Mouse (Mus musculus) bone marrow, adult 2 months (tissue): ENCODE measurements around the gene Cacng7.

Experiments
- CTCF ChIP-seq: fragments of 200-500 bp; IDR thresholded peaks from 2 replicates; pipeline ENCODE4 v1.5.1; 2011; ENCODE audit warnings: low read length, control low read depth; ENCODE audit not compliant: control insufficient read depth, insufficient read depth
- POLR2A ChIP-seq: fragments of 200-500 bp; IDR thresholded peaks from 2 replicates; pipeline ENCODE4 v1.6.1; 2011; ENCODE audit warnings: low read depth, mild to moderate bottlenecking, control low read depth, low read length, borderline replicate concordance; ENCODE audit not compliant: control insufficient read depth

- TF ChIP-seq CTCF (no peak), POLR2A (no peak)
Measured at GRCm38 (mm10) chr7:3391081-3391451, 58.3 kb downstream of the Cacng7 start.
